Mouse (Mus musculus): Measurements from ENCODE around the gene Gm45062. TPM values are rescaled to one million over a fixed set of nuclear protein-coding genes. Genes with fewer than 3 reads are reported as not detected.

Gm45062 gene
- polyA plus RNA-seq, 1 experiment: 3.9 TPM

GRCm38 (mm10) chr6:8631986-8632632 lies 372.9 kb downstream of the Gm45062 start:
- H3K4me1 ChIP-seq (ENCODE audit: control insufficient read depth, insufficient read depth, insufficient read length, low read length): no peaks in the 10 kb centered on the region
- H3K4me3 ChIP-seq (ENCODE audit: insufficient read depth, low read depth, low read length): no peak overlapping the region
- H3K27ac ChIP-seq (replicated peaks; ENCODE audit: low read depth, low read length): no peak overlapping the region

DNA sequence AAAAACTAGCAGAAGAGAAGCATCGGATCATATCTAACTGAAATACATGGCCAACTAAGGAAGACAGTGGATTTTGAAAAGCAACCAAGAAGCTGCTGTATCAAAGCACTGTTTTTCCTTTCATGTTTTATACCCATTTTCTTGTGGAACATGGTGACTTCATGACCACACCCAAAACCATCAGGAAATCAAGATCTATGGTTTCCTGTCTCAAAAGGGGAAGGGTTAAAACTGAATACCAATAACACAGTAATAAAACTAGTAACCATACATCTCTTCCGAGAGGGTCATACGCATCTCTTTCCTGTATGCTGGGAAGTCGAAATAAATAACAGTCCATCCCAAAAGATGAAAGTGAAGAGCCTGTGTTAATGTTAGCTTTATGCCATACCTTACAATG lies 373.5 kb downstream of the Gm45062 start:
- Histone ChIP-seq H3K4me3 (ENCODE audit: insufficient read depth, low read depth, low read length) (no peak overlapping the region), H3K4me1 (ENCODE audit: control insufficient read depth, insufficient read depth, insufficient read length, low read length) (no peaks in the 10 kb centered on the region)

DNA sequence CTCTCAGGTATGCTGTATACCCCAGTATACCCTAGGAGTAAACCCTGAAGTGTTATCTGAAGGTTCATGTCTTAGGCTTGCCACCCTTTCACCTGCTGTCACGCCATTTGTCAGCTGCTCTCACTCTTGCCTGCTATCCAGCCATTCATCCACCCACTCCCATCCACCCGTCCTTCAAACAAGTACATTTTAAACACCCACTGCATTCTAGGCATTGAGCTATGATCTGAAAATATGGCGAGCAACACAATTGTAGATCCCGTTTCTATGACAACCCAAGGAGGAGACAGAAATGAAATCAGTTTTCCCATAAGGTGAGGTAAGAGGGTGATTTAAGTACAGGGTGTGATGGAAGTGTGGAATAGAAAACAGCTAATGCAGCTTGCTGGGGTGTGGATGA lies 378.9 kb downstream of the Gm45062 start:
- no peak overlapping the region for H3K27ac ChIP-seq (replicated peaks; ENCODE audit: low read depth, low read length)
- no peak overlapping the region for H3K4me3 ChIP-seq (ENCODE audit: insufficient read depth, low read depth, low read length)
- H3K4me1 ChIP-seq (ENCODE audit: control insufficient read depth, insufficient read depth, insufficient read length, low read length): no peaks in the 10 kb centered on the region

More for the DNA sequence above, 373.5 kb downstream of the Gm45062 start:
- H3K27ac ChIP-seq (replicated peaks; ENCODE audit: low read depth, low read length): no peak overlapping the region

- H3K27ac ChIP-seq (replicated peaks; ENCODE audit: low read depth, low read length): no peak overlapping the region
- H3K4me1 ChIP-seq (ENCODE audit: control insufficient read depth, insufficient read depth, insufficient read length, low read length): no peaks in the 10 kb centered on the region
- no peak overlapping the region for H3K4me3 ChIP-seq (ENCODE audit: insufficient read depth, low read depth, low read length)
Observed at GRCm38 (mm10) chr6:8638899-8639298, 379.6 kb downstream of the Gm45062 start.

DNA sequence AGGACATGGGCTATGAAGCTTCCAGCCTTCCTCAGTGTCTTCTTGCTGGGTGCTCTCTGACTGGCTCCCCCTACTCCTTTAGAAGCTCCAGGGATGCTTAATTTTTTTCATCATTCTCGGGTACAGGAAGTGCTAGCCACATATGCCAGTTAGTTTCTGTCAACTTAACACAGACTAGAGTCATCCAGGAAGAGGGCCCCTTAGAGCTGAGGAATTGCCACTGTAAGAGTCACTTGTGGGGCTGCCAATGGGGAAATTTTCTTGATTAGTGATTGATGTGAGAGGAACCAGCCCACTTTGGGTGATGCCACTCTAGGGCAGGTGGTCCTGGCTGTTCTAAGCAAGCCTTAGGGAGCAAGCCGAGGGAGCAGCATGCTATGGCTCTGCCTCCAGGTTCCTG lies 380.3 kb downstream of the Gm45062 start:
- H3K27ac ChIP-seq (replicated peaks; ENCODE audit: low read depth, low read length): no peak overlapping the region
- H3K4me3 ChIP-seq (ENCODE audit: insufficient read depth, low read depth, low read length): no peak overlapping the region
- H3K4me1 ChIP-seq (ENCODE audit: control insufficient read depth, insufficient read depth, insufficient read length, low read length): no peaks in the 10 kb centered on the region

DNA sequence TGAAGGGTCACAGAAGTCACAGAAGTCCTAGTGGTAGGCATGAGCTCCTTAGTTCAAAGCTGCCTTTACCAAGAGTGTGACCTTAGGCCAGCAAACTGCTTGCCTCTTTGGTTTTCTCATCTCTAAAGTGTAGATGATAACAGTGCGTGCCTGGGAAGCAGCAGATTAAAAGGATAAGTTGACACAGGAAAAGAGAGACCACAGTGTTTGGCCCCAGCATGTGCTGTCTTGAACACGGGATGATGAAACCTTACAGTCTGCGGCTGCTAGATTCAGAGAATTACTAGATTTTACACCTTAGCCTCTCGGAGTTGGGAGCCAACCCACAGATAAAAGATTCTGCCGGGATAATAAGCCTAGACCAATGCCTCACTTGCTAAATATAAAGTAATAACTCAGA lies 381.6 kb downstream of the Gm45062 start:
- Histone ChIP-seq H3K4me1 (ENCODE audit: control insufficient read depth, insufficient read depth, insufficient read length, low read length) (no peaks in the 10 kb centered on the region), H3K27ac (replicated peaks; ENCODE audit: low read depth, low read length) (no peak overlapping the region), H3K4me3 (ENCODE audit: insufficient read depth, low read depth, low read length) (no peak overlapping the region)

DNA sequence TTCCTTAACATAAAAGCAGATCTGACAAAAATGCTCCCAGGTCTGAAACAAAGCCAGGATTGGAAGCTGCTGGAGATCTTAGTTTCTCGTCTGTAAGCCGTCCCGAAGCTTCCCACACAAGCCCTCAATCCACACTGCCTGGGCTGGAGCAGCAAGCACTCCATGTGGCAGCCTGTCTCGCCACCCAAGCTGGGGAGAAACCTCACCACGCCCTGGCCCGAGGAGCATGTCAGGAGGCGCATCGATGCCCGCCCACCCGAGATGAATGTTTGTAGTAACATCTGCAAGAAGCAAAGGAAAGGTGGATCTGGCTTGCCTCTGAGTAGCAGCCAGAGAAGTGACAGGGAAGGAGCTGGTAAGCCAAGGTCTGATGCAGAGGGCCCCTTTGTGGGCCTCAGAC lies 385.5 kb downstream of the Gm45062 start:
- H3K4me1 ChIP-seq (ENCODE audit: control insufficient read depth, insufficient read depth, insufficient read length, low read length): no peaks in the 10 kb centered on the region
- no peak overlapping the region for H3K4me3 ChIP-seq (ENCODE audit: insufficient read depth, low read depth, low read length)

GRCm38 (mm10) chr6:8645708-8646107 lies 386.5 kb downstream of the Gm45062 start:
- Histone ChIP-seq H3K27ac (replicated peaks; ENCODE audit: low read depth, low read length) (no peak overlapping the region), H3K4me3 (ENCODE audit: insufficient read depth, low read depth, low read length) (no peak overlapping the region), H3K4me1 (ENCODE audit: control insufficient read depth, insufficient read depth, insufficient read length, low read length) (no peaks in the 10 kb centered on the region)

More for the DNA sequence above, 385.5 kb downstream of the Gm45062 start:
- no peak overlapping the region for H3K27ac ChIP-seq (replicated peaks; ENCODE audit: low read depth, low read length)

Other genes with a start within 250 kb of the Gm45062 start
- 1.0 TPM in 1 of 2 replicates, not detected in the other for gene Col28a1, start 66.8 kb upstream of the Gm45062 start, polyA plus RNA-seq (2012; ENCODE audit: insufficient read depth, insufficient read length, missing spikeins)
- gene Mios, start 50.2 kb upstream of the Gm45062 start, polyA plus RNA-seq (2012; ENCODE audit: insufficient read depth, insufficient read length, missing spikeins): 8.4 and 10.7 TPM in 2 replicates
- 66.5 and 93.9 TPM in 2 replicates for gene Rpa3, start 277 bp upstream of the Gm45062 start, polyA plus RNA-seq (2012; ENCODE audit: insufficient read depth, insufficient read length, missing spikeins)
- gene Umad1, start 162 bp upstream of the Gm45062 start, polyA plus RNA-seq (2012; ENCODE audit: insufficient read depth, insufficient read length, missing spikeins): 7.5 and 10.2 TPM in 2 replicates

Data from brown adipose tissue, adult 24 weeks (tissue).